Mouse (Mus musculus): ENCODE data around the gene Asb3.

DNA sequence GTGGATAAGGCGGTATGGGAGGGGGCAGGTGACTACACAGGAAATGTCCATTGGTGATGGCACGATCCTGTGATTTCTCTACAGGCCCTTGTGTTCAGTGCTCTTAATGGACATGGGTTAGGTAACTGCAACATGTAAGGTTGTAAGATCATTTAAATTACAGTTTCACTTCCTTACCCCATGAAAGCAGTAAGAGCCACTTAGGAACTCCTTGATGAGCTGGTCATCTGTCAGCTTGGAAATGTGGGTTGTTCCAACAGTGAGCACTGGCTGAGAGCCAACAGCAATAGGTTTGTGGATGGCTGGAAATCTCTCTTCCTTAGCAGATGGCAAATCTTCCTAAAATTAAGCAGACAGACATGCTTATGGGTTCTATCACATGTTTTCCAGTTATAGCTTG is 58.3 kb downstream of the Asb3 start:
- TF ChIP-seq CTCF (IDR thresholded peaks at IDR 0.05; ENCODE audit: control insufficient read depth, insufficient read depth, insufficient read length): no peak
- TF ChIP-seq USF1 (IDR thresholded peaks at IDR 0.05; ENCODE audit: low read depth): no peak
- no peak for TF ChIP-seq MYOD1 (IDR thresholded peaks at IDR 0.05; ENCODE audit: control insufficient read depth, insufficient read length, low read depth)
- TF ChIP-seq MAX (IDR thresholded peaks at IDR 0.05): no peak
- no peak for TF ChIP-seq CEBPB (IDR thresholded peaks at IDR 0.05; ENCODE audit: low read depth)
- no peak for TF ChIP-seq MYOG (IDR thresholded peaks at IDR 0.05; ENCODE audit: control insufficient read depth, extremely low read depth, insufficient read length)
- no peak for TF ChIP-seq FOSL1 (IDR thresholded peaks at IDR 0.05; ENCODE audit: insufficient read depth, low read length, poor library complexity, severe bottlenecking)

Measured in C2C12 (cell line).